Mouse (Mus musculus) kidney, adult 2 months (tissue): ENCODE results near the gene Pbx2.

ENCODE experiments used
- CTCF ChIP-seq: fragments of 200-500 bp; conservative IDR thresholded peaks from 2 replicates; pipeline ENCODE4 v1.5.1; 2011; ENCODE audit warnings: low read depth, mild to moderate bottlenecking, control low read depth, low read length, moderate library complexity, mixed read lengths; ENCODE audit not compliant: insufficient read depth, insufficient read length
- POLR2A ChIP-seq: fragments of 200-500 bp; IDR thresholded peaks from one replicate; pipeline ENCODE4 v1.6.1; 2011; ENCODE audit warnings: low read depth, low read length, control low read depth

GRCm38 (mm10) chr17:34637459-34637858 lies 46.4 kb downstream of the Pbx2 start:
- TF ChIP-seq CTCF = no peak
- no peak for TF ChIP-seq POLR2A
